Mouse (Mus musculus): Measurements from ENCODE around the gene P2rx1. TPM values are rescaled to one million over a fixed set of nuclear protein-coding genes. Genes with fewer than 3 reads are reported as not detected.

The P2rx1 gene
- polyA plus RNA-seq, 1 experiment, result 0.49 TPM

DNA sequence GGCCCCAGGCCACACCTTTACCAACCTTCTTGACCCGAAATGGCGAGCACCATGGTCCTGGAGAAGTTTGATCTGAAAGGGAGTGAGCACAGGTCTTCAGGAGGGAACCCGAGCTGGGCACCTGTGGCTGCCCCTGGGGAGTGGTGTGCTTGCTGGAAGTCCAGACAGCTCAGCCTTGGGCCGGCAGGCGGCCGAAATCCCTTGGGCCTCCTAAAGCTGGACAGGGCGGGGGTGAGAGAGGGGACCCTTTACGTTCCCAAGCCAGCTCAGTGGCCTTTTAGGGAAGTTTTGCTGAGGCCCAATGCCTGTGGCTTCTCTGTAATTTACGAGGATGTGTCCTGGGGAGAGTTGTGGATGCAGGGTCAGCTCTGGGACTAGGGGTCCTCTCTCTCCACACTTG is 8.2 kb upstream of the P2rx1 start:
- no peak for DNase-seq (ENCODE audit: low read depth)
- TF ChIP-seq CTCF (IDR thresholded peaks at IDR 0.05; ENCODE audit: borderline replicate concordance, extremely low read depth, insufficient read depth, insufficient read length) (no peak), POLR2A (IDR thresholded peaks at IDR 0.05; ENCODE audit: borderline replicate concordance, extremely low read depth, insufficient read depth, insufficient read length, poor library complexity, severe bottlenecking) (no peak)

DNA sequence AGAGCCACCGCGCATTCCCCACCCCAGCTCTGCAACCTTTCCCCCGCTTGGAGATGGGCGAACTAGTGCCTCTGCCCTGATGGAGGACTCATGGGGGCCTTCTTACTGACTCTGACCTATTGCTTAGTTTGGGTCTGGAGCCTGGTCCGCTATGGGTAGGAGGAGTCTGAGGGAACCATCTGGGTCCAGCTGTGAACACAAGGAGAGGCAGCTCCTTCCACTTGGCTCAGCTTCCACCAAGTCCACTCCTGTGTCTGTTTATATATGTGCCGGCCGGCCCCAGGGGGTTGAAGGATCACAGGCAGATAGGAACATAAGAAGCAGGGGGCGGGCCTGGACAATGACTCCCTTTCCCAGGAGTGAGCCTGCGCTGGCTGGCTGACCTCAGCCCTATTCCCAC is 6.9 kb upstream of the P2rx1 start:
- no peak for DNase-seq (ENCODE audit: low read depth)
- TF ChIP-seq POLR2A (IDR thresholded peaks at IDR 0.05; ENCODE audit: borderline replicate concordance, extremely low read depth, insufficient read depth, insufficient read length, poor library complexity, severe bottlenecking) (no peak), CTCF (IDR thresholded peaks at IDR 0.05; ENCODE audit: borderline replicate concordance, extremely low read depth, insufficient read depth, insufficient read length) (no peak)

DNA sequence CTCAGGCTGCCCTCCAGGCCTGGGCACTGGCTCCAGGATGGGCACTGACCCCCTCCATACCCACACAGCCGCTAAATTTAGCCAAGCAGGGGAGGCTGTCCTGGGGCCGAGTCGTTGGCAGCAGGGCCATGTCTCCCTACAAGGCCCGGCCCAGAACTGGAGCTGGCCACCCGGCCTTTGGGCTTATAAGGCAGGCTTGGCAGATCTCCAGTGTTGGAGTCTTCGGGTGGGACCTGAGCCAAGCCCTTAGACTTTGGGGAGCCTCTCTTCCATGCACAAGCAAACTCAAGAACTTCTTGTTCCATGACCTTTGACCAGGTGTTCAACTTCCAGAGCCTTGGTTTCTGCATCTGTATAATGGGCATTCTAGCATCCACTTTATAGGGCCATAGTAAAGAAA is 2.6 kb upstream of the P2rx1 start:
- no peak for TF ChIP-seq CTCF (IDR thresholded peaks at IDR 0.05; ENCODE audit: borderline replicate concordance, extremely low read depth, insufficient read depth, insufficient read length)
- TF ChIP-seq POLR2A (IDR thresholded peaks at IDR 0.05; ENCODE audit: borderline replicate concordance, extremely low read depth, insufficient read depth, insufficient read length, poor library complexity, severe bottlenecking), result no peak
- DNase-seq (ENCODE audit: low read depth), result no peak

DNA sequence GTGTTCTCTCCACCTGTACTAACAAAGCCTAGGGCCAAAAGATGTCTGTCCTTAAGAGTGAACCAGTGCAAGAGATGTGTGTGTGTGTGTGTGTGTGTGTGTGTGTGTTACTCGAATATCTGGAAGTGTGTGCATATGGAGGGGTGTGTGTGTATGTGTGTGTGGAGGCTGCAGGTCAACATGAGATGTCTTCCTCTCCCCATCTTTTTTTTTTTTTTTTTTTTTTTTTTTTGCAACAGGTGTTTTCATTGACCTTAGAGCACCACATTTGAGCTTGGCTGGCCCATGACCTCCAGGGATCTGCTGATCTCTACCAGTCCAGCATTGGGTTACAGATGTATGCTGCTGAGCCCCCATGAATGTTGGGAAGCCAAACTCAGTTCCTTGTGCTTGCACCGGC is 2.1 kb upstream of the P2rx1 start:
- no peak for DNase-seq (ENCODE audit: low read depth)
- TF ChIP-seq CTCF (IDR thresholded peaks at IDR 0.05; ENCODE audit: borderline replicate concordance, extremely low read depth, insufficient read depth, insufficient read length) (no peak), POLR2A (IDR thresholded peaks at IDR 0.05; ENCODE audit: borderline replicate concordance, extremely low read depth, insufficient read depth, insufficient read length, poor library complexity, severe bottlenecking) (no peak)

DNA sequence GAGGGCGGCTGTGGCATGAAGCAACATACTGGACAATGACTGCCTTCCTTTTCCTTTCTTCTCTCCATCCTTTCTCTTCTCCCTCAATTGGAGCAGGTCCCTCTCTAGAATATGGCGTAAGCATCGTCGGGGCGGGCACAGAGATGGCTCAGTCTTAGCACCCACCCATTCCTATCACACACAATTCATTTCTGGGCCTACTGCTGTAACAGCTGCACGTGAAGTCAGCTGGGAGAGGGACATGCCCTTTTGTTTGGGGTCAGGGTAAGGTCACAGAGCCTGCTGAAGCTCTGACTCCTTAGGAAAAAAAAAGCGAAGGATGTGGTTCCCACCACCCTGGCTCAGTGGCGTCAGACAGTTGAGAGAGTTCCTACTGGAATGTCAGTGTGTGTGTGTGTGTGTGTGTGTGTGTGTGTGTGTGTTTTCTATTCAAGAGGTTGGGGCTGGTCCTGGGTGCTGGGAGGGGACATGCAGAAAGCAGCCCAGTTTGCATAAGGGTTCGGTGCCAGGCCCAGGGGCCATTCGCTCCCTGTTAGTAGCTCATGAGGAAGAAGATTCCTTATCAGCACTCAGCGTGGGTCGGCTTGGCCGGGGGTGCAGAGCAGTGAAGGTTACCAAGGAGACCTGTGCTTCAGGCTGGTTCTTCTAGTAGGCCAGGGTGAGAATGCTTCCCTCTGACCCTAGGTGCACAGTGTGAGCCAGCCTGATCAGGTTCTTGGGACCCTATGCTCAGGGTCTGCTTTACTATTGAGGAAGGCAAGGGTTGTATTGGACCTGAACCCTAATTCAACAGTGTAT is 1.2 kb upstream of the P2rx1 start:
- no peak for DNase-seq (ENCODE audit: low read depth)
- TF ChIP-seq POLR2A (IDR thresholded peaks at IDR 0.05; ENCODE audit: borderline replicate concordance, extremely low read depth, insufficient read depth, insufficient read length, poor library complexity, severe bottlenecking), result no peak
- TF ChIP-seq CTCF (IDR thresholded peaks at IDR 0.05; ENCODE audit: borderline replicate concordance, extremely low read depth, insufficient read depth, insufficient read length), result no peak

DNA sequence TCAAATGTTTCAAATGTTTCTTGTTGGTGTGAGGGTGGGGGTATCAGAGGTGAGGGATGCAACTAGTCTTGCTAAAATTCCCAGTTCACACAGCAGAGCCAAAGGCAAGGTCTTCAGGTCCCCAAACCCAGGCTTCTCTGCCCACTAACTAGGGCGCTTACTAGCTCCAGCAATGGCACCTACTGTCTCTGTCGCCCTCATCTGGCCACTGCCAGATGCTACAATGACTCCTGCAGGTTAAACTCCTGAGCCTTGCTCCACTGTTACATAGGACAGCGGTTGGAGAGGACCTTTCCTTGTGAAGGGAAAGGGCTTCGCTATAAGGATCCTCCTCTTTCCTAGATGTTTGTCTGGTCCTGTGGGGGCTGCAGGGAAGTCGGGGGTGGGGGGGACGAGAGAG is 2.1 kb downstream of the P2rx1 start:
- TF ChIP-seq POLR2A (IDR thresholded peaks at IDR 0.05; ENCODE audit: borderline replicate concordance, extremely low read depth, insufficient read depth, insufficient read length, poor library complexity, severe bottlenecking) (no peak), CTCF (IDR thresholded peaks at IDR 0.05; ENCODE audit: borderline replicate concordance, extremely low read depth, insufficient read depth, insufficient read length) (peak; percentile 82)

DNA sequence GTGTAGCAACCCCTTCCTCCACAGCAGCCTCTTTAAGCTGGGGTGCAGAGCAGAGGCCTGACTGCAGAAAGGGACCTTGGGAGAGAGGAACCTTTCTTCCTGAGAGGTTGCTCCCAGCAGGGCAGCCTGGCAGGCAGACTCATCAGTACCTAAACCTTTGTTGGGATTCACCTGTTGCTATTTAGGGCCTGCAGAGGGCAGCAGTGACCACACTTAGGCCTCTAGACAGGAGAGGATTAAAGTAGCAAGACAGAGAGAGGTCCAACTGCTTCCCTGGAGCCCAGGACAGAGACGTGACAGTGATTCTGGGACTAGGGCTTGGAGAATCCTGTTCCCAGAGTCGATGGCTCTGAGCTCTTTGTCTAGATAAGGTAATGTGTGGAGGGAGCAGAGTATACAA is 7.5 kb downstream of the P2rx1 start:
- no peak for TF ChIP-seq POLR2A (IDR thresholded peaks at IDR 0.05; ENCODE audit: borderline replicate concordance, extremely low read depth, insufficient read depth, insufficient read length, poor library complexity, severe bottlenecking)
- TF ChIP-seq CTCF (IDR thresholded peaks at IDR 0.05; ENCODE audit: borderline replicate concordance, extremely low read depth, insufficient read depth, insufficient read length), result peak; percentile 73; the same call in 1 of the 2 replicates
- peak; percentile 81 for DNase-seq (ENCODE audit: low read depth)

More for the DNA sequence above, 2.1 kb downstream of the P2rx1 start:
- peak; percentile 62 for DNase-seq (ENCODE audit: low read depth)

DNA sequence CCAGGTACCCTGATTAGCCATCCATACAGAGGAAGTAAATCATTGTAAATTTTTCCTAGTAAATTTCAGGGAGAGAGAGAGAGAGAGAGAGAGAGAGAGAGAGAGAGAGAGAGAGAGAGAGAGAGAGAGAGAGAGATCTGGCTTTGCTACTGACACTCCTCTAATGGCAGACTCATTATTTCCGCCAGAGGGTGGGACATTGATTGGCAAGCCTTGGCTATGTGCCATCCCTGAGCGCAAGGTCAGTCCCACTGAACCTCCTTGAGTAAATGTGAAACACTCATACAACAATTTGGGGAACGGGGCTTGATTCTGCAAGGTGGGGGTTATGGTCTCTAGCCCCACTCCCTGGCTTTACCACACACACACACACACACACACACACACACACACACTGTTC is 8.2 kb downstream of the P2rx1 start:
- no peak for TF ChIP-seq POLR2A (IDR thresholded peaks at IDR 0.05; ENCODE audit: borderline replicate concordance, extremely low read depth, insufficient read depth, insufficient read length, poor library complexity, severe bottlenecking)
- TF ChIP-seq CTCF (IDR thresholded peaks at IDR 0.05; ENCODE audit: borderline replicate concordance, extremely low read depth, insufficient read depth, insufficient read length), result no peak
- DNase-seq (ENCODE audit: low read depth), result peak; percentile 62

DNA sequence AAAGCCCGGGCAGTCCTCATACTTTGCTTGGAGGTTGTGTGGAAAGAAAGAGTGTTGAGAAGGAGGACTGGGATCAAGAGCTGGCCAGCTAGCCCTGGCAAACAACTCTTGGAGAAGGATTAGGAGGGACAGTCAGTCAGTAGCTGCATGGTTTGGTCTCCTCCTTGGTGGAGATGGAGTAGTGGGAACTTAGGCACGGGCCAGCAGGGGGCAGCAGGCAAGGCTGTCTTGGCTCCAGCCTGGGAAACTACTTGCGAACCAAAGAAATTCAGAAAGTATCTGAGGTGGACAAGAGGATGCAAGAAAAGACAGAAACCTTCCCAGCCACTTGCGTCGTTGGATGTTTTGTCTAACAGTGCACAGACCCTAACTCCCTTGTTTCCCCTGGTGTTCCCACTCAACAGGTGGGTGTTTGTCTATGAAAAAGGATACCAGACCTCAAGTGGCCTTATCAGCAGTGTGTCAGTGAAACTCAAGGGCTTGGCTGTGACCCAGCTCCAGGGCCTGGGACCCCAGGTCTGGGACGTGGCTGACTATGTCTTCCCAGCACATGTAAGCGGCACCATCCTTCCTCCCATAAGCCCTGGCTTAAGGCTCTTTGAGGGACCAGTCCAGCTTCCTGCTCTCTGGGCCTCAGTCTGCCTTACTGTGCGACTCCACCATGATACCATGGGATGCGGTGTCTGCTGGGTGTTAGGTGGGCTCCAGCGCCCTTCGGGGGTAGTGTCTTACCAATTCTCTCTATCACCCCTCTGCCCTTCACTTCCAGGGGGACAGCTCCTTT is 9.0 kb downstream of the P2rx1 start:
- TF ChIP-seq CTCF (IDR thresholded peaks at IDR 0.05; ENCODE audit: borderline replicate concordance, extremely low read depth, insufficient read depth, insufficient read length) (peak; percentile 85), POLR2A (IDR thresholded peaks at IDR 0.05; ENCODE audit: borderline replicate concordance, extremely low read depth, insufficient read depth, insufficient read length, poor library complexity, severe bottlenecking) (no peak)
- DNase-seq (ENCODE audit: low read depth), result peak; percentile 60

DNA sequence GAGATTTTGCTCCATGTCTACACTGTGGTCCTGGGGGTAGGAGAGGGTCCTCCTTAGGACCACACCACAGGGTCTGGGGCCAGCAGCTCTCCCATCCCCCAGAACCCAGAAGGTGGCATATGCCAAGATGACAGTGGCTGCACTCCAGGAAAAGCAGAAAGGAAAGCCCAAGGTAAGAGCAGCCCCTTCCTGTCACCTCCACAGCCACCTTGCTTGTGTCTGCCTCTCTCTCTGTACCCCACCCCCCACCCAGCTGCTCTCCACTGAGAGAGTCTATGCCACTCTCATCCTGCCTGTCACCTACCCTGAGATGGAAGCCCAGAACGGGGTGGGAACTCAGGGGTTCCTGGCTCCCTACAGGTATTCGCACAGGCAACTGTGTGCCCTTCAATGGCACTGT is 9.9 kb downstream of the P2rx1 start:
- no peak for TF ChIP-seq CTCF (IDR thresholded peaks at IDR 0.05; ENCODE audit: borderline replicate concordance, extremely low read depth, insufficient read depth, insufficient read length)
- TF ChIP-seq POLR2A (IDR thresholded peaks at IDR 0.05; ENCODE audit: borderline replicate concordance, extremely low read depth, insufficient read depth, insufficient read length, poor library complexity, severe bottlenecking), result no peak

DNA sequence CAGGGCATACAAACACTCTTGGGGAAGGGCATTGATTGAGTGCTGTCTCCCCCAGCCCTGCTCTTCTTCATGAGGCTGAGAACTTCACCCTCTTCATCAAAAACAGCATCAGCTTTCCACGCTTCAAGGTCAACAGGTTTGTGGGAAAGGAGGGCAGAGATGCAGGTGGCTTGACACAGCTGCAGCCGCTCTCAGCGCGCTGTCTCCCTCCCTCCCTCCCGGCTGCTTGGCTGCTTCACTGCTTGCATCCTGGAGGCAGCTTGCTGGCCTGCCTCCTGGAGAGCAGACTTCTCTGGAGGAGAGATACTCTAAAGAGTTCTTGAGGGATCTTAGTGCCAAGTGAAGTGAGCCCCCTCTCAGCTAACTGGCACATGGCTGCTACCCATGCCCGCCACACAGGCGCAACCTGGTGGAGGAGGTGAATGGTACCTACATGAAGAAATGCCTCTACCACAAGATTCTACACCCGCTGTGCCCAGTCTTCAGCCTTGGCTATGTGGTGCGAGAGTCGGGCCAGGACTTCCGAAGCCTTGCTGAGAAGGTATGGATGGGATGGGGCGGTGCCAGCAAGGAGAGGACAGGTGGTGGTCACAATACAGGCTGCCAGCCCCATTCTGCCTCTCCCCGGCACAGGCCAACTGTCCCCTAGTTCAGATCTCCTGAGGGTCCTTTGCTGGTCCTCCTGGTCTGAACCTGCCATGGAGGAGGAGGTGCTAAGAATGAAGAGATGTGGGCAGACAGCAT is 10.8 kb downstream of the P2rx1 start:
- TF ChIP-seq CTCF (IDR thresholded peaks at IDR 0.05; ENCODE audit: borderline replicate concordance, extremely low read depth, insufficient read depth, insufficient read length) (no peak), POLR2A (IDR thresholded peaks at IDR 0.05; ENCODE audit: borderline replicate concordance, extremely low read depth, insufficient read depth, insufficient read length, poor library complexity, severe bottlenecking) (no peak)
- no peak for DNase-seq (ENCODE audit: low read depth)

More for the DNA sequence above, 9.9 kb downstream of the P2rx1 start:
- no peak for DNase-seq (ENCODE audit: low read depth)
